Mouse (Mus musculus) embryonic facial prominence, embryonic 14.5 days (tissue): ENCODE measurements at regions not wholly inside any gene's neighbourhood (a gene's known extent, or its start where the extent isn't known, plus 50 kb on each side); places are given as distances from the start of the nearest gene placed in this dataset.

Experiments used
- ATAC-seq: fragments of 200-750 bp; cut with Nextera tagmentation; 2 replicates; pipeline ENCODE4 v1.8.0; 2017; ENCODE audit warnings: low read depth, moderate number of reproducible peaks, moderate TSS enrichment
- DNase-seq: peaks from one replicate; pipeline ENCODE4 v3.0.0-alpha.2; 2015; ENCODE audit warnings: low spot score
- H3K27ac ChIP-seq: fragments of 300-500 bp; sonication (generic); replicated peaks from 2 replicates; pipeline ENCODE4 v1.5.1; 2014; ENCODE audit warnings: low read depth, mild to moderate bottlenecking, low read length, moderate library complexity
- H3K27me3 ChIP-seq: fragments of 300-500 bp; sonication (generic); replicated peaks from 2 replicates; pipeline ENCODE4 v1.6.1; 2014; ENCODE audit warnings: low read length; ENCODE audit not compliant: control insufficient read depth, insufficient read depth
- H3K36me3 ChIP-seq: fragments of 300-500 bp; sonication (generic); 2 replicates; pipeline ENCODE4 v1.6.1; 2014; ENCODE audit warnings: low read length, mixed read lengths; ENCODE audit not compliant: control insufficient read depth, insufficient read depth
- H3K4me1 ChIP-seq: fragments of 300-500 bp; sonication (generic); 2 replicates; pipeline ENCODE4 v1.6.1; 2014; ENCODE audit warnings: antibody characterized with exemption, low read length; ENCODE audit not compliant: control insufficient read depth, insufficient read depth
- H3K4me2 ChIP-seq: fragments of 300-500 bp; sonication (generic); 2 replicates; pipeline ENCODE4 v1.6.1; 2014; ENCODE audit warnings: low read depth, mild to moderate bottlenecking, low read length, moderate library complexity, mixed read lengths
- H3K4me3 ChIP-seq: fragments of 300-500 bp; sonication (generic); 2 replicates; pipeline ENCODE4 v1.5.1; 2014; ENCODE audit warnings: low read depth, mild to moderate bottlenecking, low read length
- H3K9ac ChIP-seq: fragments of 300-500 bp; sonication (generic); 2 replicates; pipeline ENCODE4 v1.6.1; 2014; ENCODE audit warnings: low read depth, mild to moderate bottlenecking, low read length, moderate library complexity, mixed read lengths
- H3K9me3 ChIP-seq: fragments of 300-500 bp; sonication (generic); 2 replicates; pipeline ENCODE4 v1.6.1; 2016; ENCODE audit warnings: low read length; ENCODE audit not compliant: control insufficient read depth
- WGBS: fragments of 180-500 bp; shearing (Covaris S2); extraction: QIAGEN DNeasy Blood & Tissue Kit; methylation state at CpG from one replicate; pipeline ENCODE4 v1.1.7; 2014; 5-methylcytosine and 5-hydroxymethylcytosine counted together

DNA sequence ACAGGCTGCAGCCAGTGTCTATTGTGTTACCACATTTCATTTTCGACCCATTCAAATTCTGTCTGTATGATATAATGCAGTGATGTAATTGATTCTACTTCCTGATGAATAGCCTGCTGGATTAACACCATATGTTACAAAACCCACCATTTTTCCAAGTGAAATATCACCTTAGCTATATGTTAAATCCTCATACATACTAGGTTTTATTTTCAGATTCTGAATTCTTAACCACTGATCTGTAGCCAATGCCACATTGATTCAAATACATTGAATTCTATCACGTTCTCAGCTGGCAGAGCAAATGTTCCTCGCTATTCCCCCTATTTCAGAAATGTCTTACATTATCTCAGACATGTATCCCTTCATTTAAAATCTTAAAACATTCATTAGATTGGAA is 60.4 kb upstream of the Prdx6b start:
- Histone ChIP-seq H3K9ac (no peak overlapping the region), H3K9me3 (no peaks in the 10 kb centered on the region), H3K36me3 (no peaks in the 10 kb centered on the region), H3K4me1 (no peaks in the 10 kb centered on the region), H3K27ac (no peak overlapping the region), H3K27me3 (no peaks in the 10 kb centered on the region), H3K4me2 (no peak overlapping the region), H3K4me3 (no peak overlapping the region)
- DNase-seq: no peak
- 65% methylated on average over 3 of the region's 3 CpGs for WGBS
- ATAC-seq: no peak

DNA sequence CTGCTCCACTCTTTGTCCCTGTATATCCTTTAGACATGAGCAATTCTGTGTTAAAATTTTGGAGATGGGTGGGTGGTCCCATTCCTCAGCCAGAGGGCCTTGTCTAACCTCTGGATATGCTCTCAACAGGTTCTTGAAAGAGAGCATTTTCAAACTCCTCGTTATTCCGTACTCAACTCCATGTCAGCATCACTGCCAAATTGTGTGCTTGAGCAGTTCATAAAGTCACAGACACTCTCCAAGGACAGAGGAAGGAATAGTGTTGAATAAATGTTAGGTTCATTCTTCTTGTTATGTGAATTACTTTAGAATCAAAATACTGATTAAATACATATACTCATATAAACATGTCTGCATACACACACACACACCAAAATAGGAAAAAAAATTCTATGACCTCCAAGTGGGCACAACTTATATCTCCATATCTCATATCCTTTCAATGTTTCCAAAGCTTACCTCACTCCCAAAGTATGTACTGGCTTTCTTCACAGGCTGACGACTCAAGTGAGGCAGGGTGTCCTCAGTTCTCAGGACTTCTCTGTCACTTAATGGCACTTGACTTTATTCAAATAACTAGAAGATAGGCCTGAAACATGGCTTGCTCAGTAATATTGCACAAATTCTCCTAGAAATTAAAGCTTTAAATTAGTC is 75.9 kb upstream of the Pde1a start:
- Histone ChIP-seq H3K27ac (no peak overlapping the region), H3K4me1 (no peaks in the 10 kb centered on the region), H3K27me3 (no peaks in the 10 kb centered on the region), H3K36me3 (no peaks in the 10 kb centered on the region), H3K4me2 (no peak overlapping the region), H3K4me3 (no peak overlapping the region), H3K9me3 (no peaks in the 10 kb centered on the region), H3K9ac (no peak overlapping the region)
- ATAC-seq: no peak
- WGBS: 79% methylated on average over 3 of the region's 3 CpGs
- no peak for DNase-seq

DNA sequence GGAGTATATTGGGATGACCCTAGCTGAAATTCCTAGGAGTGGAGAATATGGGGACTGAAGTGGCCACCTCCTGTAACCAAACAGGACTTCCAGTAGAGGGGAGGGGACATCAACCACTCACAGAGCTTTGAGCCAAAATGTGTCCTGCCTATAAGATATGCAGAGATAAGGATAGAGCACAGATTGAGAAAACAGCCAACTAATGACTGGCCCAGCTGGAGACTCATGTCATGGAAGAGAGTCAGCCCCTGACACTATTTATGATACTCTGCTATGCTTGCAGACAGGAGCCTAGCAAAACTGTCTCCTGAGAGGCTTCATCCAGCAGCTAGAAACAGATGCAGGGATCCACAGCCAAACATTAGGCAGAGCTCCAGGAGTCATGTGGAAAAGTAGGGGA is 74.2 kb upstream of the Pde1a start:
- no peak overlapping the region for H3K4me2 ChIP-seq
- H3K4me3 ChIP-seq: no peak overlapping the region
- H3K27ac ChIP-seq: no peak overlapping the region
- no peak for ATAC-seq
- no peaks in the 10 kb centered on the region for H3K36me3 ChIP-seq
- no peak overlapping the region for H3K9ac ChIP-seq
- no peak for DNase-seq
- no peaks in the 10 kb centered on the region for H3K27me3 ChIP-seq
- no peaks in the 10 kb centered on the region for H3K4me1 ChIP-seq
- H3K9me3 ChIP-seq: no peaks in the 10 kb centered on the region

DNA sequence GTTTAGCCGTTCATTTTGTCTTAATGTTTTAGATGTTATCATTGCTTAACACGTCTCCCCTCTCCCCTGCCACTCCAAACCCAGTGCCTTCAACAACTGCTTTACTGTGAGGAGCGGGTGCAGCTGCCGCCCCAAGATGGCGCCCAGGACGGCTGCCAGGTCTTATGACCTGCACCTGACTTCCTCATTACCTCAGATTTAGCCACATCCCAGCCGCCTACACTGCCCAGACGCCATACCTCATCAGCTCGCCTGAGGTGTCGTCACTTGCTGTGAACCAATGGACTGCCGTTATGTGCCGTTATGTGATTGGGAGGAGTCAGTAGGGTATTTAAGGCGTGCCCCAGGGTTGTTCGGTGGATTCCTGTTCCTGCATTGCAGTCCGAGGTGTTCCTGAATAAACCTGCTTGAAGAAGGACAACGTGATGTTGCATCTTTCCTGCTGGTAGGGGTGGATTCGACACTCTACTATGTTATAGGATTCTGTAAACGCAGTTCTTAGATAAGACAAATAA is 66.7 kb upstream of the Pde1a start:
- H3K4me1 ChIP-seq: no peaks in the 10 kb centered on the region
- no peak overlapping the region for H3K9ac ChIP-seq
- no peaks in the 10 kb centered on the region for H3K27me3 ChIP-seq
- H3K4me2 ChIP-seq: no peak overlapping the region
- no peaks in the 10 kb centered on the region for H3K36me3 ChIP-seq
- ATAC-seq: no peak
- WGBS: 87% methylated on average over 18 of the region's 18 CpGs
- no peaks in the 10 kb centered on the region for H3K9me3 ChIP-seq
- no peak overlapping the region for H3K4me3 ChIP-seq
- no peak for DNase-seq
- H3K27ac ChIP-seq: no peak overlapping the region

DNA sequence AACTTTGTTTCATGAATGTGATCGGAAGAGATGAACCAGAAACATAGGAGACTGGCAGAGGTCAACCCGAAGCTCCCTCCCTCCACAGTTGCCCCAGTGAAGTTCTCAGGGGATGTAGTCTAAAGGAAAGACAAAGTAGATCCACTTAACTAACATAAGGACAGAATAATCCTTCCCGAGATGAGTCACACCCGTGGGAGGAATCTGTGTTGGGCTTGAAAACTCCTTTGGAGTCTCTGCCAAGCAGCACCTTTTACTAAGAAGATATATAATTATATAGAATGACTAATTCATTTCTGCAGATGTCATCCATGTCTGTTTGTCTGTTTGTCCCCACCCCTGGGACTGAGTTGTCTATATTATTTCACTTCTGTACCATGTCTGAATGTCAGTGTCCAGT is 59.1 kb upstream of the Pde1a start:
- 75% methylated on average over 4 of the region's 4 CpGs for WGBS
- DNase-seq: peak; percentile 8

DNA sequence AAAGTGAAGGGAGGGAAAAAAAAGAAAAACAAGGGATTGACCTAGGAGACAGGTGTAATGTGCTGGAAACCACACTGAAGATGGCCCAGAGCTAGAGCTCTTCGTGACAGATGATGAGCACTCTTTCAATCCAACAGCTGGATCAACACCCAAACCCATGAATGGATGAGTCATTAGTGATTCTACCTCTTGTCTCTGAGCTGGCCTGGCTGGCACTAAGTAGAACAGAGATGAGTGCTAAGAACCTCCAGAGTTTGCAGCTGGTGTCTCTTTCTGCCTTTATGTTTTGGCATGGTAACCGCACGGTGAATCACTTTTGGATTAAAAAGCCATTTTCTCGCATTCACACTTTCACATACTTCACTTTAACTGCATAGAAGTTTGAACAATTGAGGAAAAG is 57.6 kb upstream of the Pde1a start:
- WGBS: 93% methylated on average over 4 of the region's 4 CpGs

More for the DNA sequence above, 59.1 kb upstream of the Pde1a start:
- Histone ChIP-seq H3K9me3 (no peaks in the 10 kb centered on the region), H3K27ac (no peak overlapping the region), H3K27me3 (no peaks in the 10 kb centered on the region), H3K4me1 (no peaks in the 10 kb centered on the region), H3K9ac (no peak overlapping the region), H3K4me3 (no peak overlapping the region), H3K36me3 (no peaks in the 10 kb centered on the region), H3K4me2 (no peak overlapping the region)
- no peak for ATAC-seq

More for the DNA sequence above, 57.6 kb upstream of the Pde1a start:
- Histone ChIP-seq H3K4me3 (no peak overlapping the region), H3K36me3 (no peaks in the 10 kb centered on the region), H3K9me3 (no peaks in the 10 kb centered on the region), H3K4me1 (no peaks in the 10 kb centered on the region), H3K27ac (no peak overlapping the region), H3K27me3 (no peaks in the 10 kb centered on the region), H3K4me2 (no peak overlapping the region), H3K9ac (no peak overlapping the region)
- ATAC-seq (no peak), DNase-seq (no peak)
